Mouse (Mus musculus): ENCODE measurements around the gene Slc6a19.
"Not testable (repeated sequence)": the region's sequence is repeated elsewhere in the genome, so short reads cannot be mapped to it uniquely, and the experiment has no call there.

Slc6a19 gene

GRCm38 (mm10) chr13:73713204-73713603 is 8.5 kb upstream of the Slc6a19 start:
- no peak for DNase-seq (ENCODE audit: low read depth, low spot score)

- no peak for DNase-seq (ENCODE audit: low read depth, low spot score)
Observed at GRCm38 (mm10) chr13:73712228-73712627, 7.6 kb upstream of the Slc6a19 start.

DNA sequence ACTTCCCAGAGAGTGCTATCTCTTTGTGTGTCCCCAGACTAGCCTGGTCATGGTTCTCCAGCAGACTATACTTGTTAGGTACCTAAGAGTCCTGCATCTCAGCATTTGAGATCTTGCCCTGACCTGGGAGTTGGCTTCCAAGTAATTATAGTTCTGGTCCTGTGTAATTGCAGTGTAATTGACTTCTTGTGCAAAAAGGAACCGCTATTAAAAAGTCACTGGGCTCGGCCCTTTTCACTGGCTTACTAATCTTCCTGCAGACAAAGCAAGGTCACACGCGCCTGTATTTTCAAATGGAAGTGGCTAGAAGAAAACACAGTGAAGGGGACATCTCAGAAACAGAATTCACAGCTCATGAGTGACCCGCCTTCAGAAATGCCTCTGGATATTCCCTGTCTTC is 7.1 kb upstream of the Slc6a19 start:
- DNase-seq (ENCODE audit: low read depth, low spot score), result no peak

- no peak for DNase-seq (ENCODE audit: low read depth, low spot score)
Observed at GRCm38 (mm10) chr13:73711221-73711620, 6.6 kb upstream of the Slc6a19 start.

- DNase-seq (ENCODE audit: low read depth, low spot score), result no peak
Observed at GRCm38 (mm10) chr13:73709491-73709890, 4.8 kb upstream of the Slc6a19 start.

- not testable (repeated sequence) for DNase-seq (ENCODE audit: low read depth, low spot score)
Observed at GRCm38 (mm10) chr13:73703486-73703885, 1.2 kb downstream of the Slc6a19 start.

GRCm38 (mm10) chr13:73702776-73703175 is 1.9 kb downstream of the Slc6a19 start:
- no peak for DNase-seq (ENCODE audit: low read depth, low spot score)

GRCm38 (mm10) chr13:73701161-73701883 is 3.3 kb downstream of the Slc6a19 start:
- DNase-seq (ENCODE audit: low read depth, low spot score), result no peak

DNA sequence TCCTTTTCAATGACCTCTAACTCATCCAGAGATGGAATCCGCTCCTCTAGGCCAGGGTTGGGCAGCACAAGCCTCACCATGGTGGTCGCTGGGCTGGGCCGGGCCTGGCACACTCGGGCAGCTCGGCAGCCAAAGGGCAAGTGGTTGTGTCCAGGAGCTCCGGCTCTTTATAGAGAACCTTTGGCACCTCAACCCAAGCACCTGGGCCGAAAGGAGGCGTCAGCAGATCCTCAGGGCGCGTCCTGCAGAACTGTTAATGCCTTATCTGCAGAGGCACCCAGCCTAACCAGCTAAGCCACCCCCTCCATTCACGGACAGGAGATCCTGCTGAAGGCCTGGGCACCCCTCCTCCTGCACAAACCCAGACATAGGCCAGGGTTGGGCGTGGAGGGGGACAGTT is 4.1 kb downstream of the Slc6a19 start:
- DNase-seq (ENCODE audit: low read depth, low spot score), result no peak

- no peak for DNase-seq (ENCODE audit: low read depth, low spot score)
Observed at GRCm38 (mm10) chr13:73699714-73700113, 5.0 kb downstream of the Slc6a19 start.

DNA sequence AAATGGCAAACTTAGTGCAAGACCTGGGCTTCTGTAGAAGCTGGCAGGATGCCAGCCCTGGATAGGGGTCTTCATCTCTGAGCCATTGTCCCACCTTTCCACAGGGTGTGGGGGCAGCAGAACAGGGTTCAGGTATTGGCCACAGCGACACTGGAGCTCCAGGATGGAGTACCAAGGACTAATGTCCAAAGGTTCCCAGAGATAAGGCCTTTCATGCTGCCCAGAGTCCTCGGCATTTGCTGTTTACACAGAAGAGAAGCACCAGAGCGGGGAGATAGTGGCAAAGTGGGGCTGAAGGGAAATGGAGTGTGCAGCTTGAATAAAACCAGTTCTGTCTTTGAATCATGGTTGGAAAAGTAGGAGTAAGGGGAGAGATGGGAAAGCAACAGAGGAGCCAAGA is 8.1 kb downstream of the Slc6a19 start:
- no peak for DNase-seq (ENCODE audit: low read depth, low spot score)

DNA sequence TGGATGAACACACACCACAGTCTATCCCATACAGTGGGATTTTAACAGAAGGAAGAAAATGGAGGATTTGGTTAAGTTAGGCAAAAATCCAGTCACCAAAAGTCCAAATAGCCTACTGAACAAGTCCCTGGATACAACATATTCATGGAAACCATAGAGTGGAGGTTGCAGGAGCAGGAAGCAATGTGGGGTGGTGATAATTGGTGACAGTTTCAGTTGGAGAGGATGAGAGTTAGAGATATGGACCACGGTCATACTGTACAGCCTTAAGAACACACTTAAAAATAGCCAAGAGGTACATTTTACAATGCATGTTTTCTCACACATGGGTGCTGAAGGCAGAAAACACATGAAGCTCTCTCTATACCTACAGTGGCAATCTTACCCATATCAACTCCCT is 9.7 kb downstream of the Slc6a19 start:
- DNase-seq (ENCODE audit: low read depth, low spot score), result no peak

DNA sequence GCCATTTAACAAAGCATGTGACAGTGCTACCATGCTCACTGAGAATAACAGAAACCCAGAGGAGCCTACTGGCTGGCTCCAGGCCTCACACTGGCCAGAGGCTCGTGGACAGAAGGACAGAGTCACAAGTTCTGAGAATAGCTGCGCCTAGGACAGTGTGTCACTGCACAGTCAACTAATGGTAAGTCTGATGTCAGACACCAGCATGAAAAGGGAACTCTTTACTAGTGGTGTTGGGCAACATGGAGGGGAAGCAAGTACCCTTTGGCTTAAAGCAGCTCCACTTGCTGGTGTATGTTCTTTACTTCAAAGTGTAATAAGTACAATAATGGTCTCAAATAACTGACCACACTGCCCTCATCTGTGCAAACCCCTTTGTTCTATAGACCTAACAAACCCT is 11.3 kb downstream of the Slc6a19 start:
- DNase-seq (ENCODE audit: low read depth, low spot score), result no peak

GRCm38 (mm10) chr13:73692249-73692868 is 12.3 kb downstream of the Slc6a19 start:
- DNase-seq (ENCODE audit: low read depth, low spot score), result no peak

- no peak for DNase-seq (ENCODE audit: low read depth, low spot score)
Observed at GRCm38 (mm10) chr13:73688934-73689333, 15.7 kb downstream of the Slc6a19 start.

DNA sequence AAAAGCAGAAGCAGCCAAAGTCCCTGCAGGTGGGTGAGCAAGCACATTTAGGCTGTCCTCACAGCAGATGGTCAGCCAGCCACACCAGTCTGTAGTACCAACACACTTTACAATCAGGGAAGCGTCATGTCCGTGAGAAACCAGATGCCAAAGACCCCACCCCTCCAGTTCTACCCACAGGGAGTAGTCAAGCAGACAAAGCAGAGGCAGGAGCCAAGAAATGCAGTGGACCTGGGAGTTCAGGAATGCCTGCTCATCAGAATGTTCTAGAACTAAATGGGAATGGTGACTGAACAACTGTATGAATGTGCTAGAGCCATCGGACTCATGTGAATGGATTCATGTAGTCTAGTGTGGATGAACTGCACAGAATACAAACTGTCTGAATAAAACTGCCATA is 17.1 kb downstream of the Slc6a19 start:
- DNase-seq (ENCODE audit: low read depth, low spot score), result no peak

GRCm38 (mm10) chr13:73685502-73685901 is 19.2 kb downstream of the Slc6a19 start:
- no peak for DNase-seq (ENCODE audit: low read depth, low spot score)

- no peak for DNase-seq (ENCODE audit: low read depth, low spot score)
Observed at GRCm38 (mm10) chr13:73684412-73684811, 20.3 kb downstream of the Slc6a19 start.

DNA sequence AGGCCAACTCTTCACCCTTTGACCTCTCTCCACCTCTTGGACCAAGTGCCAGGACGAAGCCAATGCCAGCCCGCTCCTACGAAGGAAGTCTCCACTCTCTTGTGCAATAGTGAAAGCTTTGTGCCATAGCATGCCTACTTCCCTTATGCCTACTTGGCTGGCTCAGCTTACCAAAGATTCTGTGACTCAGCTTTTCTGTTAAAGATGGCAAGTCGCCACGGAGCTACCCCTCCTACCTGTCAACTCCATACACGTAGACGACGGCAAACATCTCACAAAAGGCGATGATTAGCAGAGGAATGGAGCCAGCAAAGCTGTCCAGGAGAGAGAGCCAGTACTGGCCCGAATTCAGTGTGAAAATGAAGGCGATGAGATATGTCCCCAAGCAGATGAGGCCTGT is 21.0 kb downstream of the Slc6a19 start:
- no peak for DNase-seq (ENCODE audit: low read depth, low spot score)

- DNase-seq (ENCODE audit: low read depth, low spot score), result no peak
Observed at GRCm38 (mm10) chr13:73682226-73682625, 22.4 kb downstream of the Slc6a19 start.

GRCm38 (mm10) chr13:73680394-73680793 is 24.3 kb downstream of the Slc6a19 start:
- DNase-seq (ENCODE audit: low read depth, low spot score), result no peak

DNA sequence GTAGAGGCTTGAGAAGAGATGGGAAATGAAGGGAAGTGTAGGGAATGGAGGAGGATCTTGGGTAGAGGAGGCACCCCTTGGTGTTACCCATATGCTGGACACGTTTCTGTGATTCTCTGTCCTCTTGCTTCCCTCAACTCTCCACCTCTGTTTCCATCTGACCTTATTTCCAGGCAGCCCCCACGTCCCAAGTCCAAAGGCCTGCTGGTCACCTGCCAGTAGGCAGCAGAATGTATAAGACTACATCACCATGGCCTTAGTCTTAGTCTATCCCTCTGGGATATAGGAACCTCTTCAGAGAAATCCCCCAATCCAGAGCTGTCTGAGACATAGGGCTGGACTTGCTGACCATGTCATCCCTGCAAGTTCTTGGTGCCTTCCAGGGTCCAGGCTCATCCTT is 25.4 kb downstream of the Slc6a19 start:
- DNase-seq (ENCODE audit: low read depth, low spot score), result no peak

DNA sequence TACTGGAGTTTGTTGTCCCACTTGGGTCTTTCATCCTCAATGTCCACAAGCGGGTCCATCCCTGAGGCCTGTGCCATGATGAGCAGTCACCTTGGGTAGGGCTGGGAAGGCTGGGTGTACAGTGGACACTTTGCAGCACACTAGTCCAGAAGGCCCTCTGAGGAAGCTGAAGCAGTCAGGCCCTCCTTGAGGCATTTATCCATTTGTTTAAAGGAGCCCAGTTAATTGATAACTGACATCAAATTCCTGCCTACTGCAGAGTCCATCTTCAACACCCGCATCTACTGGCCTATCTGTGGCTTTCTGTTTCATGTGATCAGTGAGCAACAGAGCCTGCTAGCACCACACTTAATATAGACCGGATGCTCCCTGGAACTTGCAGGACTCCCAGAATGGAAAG is 26.8 kb downstream of the Slc6a19 start, which contains the start of gene Slc6a18:
Gene Slc6a18 (minus strand): TSS at position 171 of the 400 bp plus-strand sequence.
- no peak for DNase-seq (ENCODE audit: low read depth, low spot score)
